Mouse (Mus musculus): ENCODE data around the gene Map4k4. TPM values are rescaled to one million over a fixed set of nuclear protein-coding genes. Genes with fewer than 3 reads are reported as not detected.

Map4k4 gene
- polyA plus RNA-seq, 1 experiment from 2014 or later, result 14.4 TPM

DNA sequence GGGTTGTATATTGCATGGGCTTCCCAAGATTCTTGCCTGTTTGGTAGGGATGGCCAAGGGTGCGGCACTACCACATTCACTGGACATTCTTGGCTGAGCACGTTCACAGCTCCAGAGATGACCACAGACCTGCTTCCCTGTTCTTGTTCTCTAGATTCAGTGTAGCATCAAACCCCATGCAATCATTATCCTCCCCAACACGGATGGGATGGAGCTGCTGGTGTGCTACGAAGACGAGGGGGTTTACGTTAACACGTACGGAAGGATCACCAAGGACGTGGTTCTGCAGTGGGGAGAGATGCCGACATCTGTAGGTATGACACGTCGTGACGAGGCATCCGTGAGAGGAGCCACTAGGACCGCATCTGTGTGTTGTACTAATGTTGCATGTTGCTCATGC, 122.5 kb downstream of the Map4k4 start:
- DNase-seq (ENCODE audit: low spot score) (no peak), ATAC-seq (replicated peaks; ENCODE audit: low FRiP score, low read depth) (no peak)
- H3K9ac ChIP-seq (ENCODE audit: low read depth, low read length), result no peak overlapping the region
- peaks cover 59% of the 10 kb centered on the region for H3K36me3 ChIP-seq (ENCODE audit: insufficient read depth, low read length)
- H3K4me1 ChIP-seq (replicated peaks; ENCODE audit: insufficient read depth, low read length), result no peaks in the 10 kb centered on the region
- no peak overlapping the region for H3K4me3 ChIP-seq (replicated peaks; ENCODE audit: low read depth, low read length)
- no peak for TF ChIP-seq CTCF (IDR thresholded peaks at IDR 0.05; ENCODE audit: low read depth)
- no peaks in the 10 kb centered on the region for H3K27me3 ChIP-seq (ENCODE audit: insufficient read depth, low read length)
- 97% methylated on average over 15 of the region's 15 CpGs for WGBS
- H3K4me2 ChIP-seq (ENCODE audit: low read length), result no peak overlapping the region
- no peaks in the 10 kb centered on the region for H3K9me3 ChIP-seq (replicated peaks; ENCODE audit: low read length)
- H3K27ac ChIP-seq, result no peak overlapping the region

DNA sequence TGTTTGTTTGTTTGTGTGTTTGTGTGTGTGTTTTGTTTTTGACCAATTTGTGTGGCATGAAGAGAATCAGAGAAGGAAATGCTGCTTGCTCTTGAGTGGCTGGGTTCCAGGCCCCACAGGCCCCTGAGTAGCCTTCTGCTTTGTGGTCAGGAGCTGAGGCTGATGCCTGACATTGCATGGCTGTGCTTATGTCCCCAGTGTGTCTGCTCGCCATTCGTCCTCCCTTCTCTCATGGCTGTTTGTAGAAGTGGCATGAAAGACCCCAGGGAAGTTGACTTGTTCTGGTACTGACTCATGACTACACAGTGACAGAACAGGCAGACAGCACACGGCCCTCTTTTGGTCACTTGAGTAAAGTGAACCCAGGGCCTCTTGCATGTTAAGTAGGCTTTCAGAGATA, 123.0 kb downstream of the Map4k4 start:
- no peak overlapping the region for H3K4me2 ChIP-seq (ENCODE audit: low read length)
- H3K27ac ChIP-seq, result no peak overlapping the region
- H3K9me3 ChIP-seq (replicated peaks; ENCODE audit: low read length), result no peaks in the 10 kb centered on the region
- TF ChIP-seq CTCF (IDR thresholded peaks at IDR 0.05; ENCODE audit: low read depth), result no peak
- H3K36me3 ChIP-seq (ENCODE audit: insufficient read depth, low read length), result peaks cover 57% of the 10 kb centered on the region
- H3K4me3 ChIP-seq (replicated peaks; ENCODE audit: low read depth, low read length), result no peak overlapping the region
- ATAC-seq (replicated peaks; ENCODE audit: low FRiP score, low read depth) (no peak), DNase-seq (ENCODE audit: low spot score) (no peak)
- H3K4me1 ChIP-seq (replicated peaks; ENCODE audit: insufficient read depth, low read length), result no peaks in the 10 kb centered on the region
- H3K9ac ChIP-seq (ENCODE audit: low read depth, low read length), result no peak overlapping the region
- 73% methylated on average over 3 of the region's 3 CpGs for WGBS
- H3K27me3 ChIP-seq (ENCODE audit: insufficient read depth, low read length), result no peaks in the 10 kb centered on the region

DNA sequence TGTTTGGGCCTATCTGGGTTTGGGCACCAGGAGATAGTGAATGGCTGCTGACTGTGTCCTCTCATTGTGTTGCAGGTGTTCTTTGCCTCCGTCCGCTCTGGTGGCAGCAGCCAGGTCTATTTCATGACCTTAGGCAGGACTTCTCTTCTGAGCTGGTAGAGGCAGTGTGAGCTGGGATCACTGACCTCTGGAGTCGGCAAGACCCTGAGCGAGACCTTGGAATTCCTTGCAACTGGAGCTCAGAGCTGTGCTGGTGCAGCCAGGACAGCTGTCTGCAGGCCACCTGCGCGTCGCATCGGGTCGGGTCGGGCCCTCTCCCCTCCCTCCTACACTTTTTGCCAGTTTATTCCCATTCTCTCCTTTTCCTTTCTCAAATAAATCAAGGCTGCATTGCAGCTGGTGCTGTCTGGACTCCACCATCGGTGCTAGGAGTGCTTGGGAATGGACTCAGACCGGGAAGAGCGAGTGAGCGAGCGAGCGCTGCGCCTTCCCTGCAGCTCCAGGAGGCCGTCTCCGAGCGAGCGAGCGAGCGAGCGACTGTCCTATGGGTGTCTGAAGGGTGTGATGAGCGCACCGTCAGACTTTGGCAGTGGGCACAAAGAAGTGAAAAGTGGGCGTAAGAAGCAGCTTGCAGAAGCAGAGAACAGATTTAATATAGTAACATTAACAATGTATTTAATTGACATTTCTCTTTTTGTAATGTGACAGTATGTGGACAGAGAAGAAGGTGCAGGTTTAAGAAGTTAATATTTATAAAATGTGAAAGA, 124.0 kb downstream of the Map4k4 start:
- no peaks in the 10 kb centered on the region for H3K9me3 ChIP-seq (replicated peaks; ENCODE audit: low read length)
- TF ChIP-seq CTCF (IDR thresholded peaks at IDR 0.05; ENCODE audit: low read depth), result no peak
- H3K36me3 ChIP-seq (ENCODE audit: insufficient read depth, low read length), result peaks cover 54% of the 10 kb centered on the region
- no peak overlapping the region for H3K4me2 ChIP-seq (ENCODE audit: low read length)
- ATAC-seq (replicated peaks; ENCODE audit: low FRiP score, low read depth), result no peak
- H3K9ac ChIP-seq (ENCODE audit: low read depth, low read length), result no peak overlapping the region
- DNase-seq (ENCODE audit: low spot score), result no peak
- no peak overlapping the region for H3K4me3 ChIP-seq (replicated peaks; ENCODE audit: low read depth, low read length)
- WGBS, result 77% methylated on average over 27 of the region's 27 CpGs
- H3K27me3 ChIP-seq (ENCODE audit: insufficient read depth, low read length), result no peaks in the 10 kb centered on the region
- no peaks in the 10 kb centered on the region for H3K4me1 ChIP-seq (replicated peaks; ENCODE audit: insufficient read depth, low read length)
- no peak overlapping the region for H3K27ac ChIP-seq

DNA sequence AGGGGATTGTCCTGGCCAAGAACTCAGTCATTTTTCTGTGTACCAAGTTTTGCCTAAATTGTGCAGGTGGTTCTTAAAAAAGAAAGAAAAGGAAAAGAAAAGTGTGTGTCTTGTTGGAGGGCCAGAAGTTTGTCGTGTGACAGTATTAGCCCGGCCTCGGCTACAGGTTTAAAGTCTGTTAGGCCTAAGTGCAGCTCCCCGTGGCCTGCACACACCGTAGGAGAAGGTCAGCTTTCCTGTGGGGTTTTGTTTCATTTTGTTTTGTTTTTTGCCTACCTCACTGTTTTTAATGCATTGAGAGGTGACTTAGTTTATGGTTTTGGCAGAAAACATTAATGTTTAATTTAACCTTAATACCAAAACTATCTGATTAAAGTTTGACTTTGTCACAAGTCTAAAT, 124.7 kb downstream of the Map4k4 start:
- Histone ChIP-seq H3K27me3 (ENCODE audit: insufficient read depth, low read length) (no peaks in the 10 kb centered on the region), H3K4me2 (ENCODE audit: low read length) (no peak overlapping the region), H3K9ac (ENCODE audit: low read depth, low read length) (no peak overlapping the region), H3K27ac (no peak overlapping the region), H3K36me3 (ENCODE audit: insufficient read depth, low read length) (peaks cover 47% of the 10 kb centered on the region), H3K4me1 (replicated peaks; ENCODE audit: insufficient read depth, low read length) (no peaks in the 10 kb centered on the region), H3K9me3 (replicated peaks; ENCODE audit: low read length) (no peaks in the 10 kb centered on the region), H3K4me3 (replicated peaks; ENCODE audit: low read depth, low read length) (no peak overlapping the region)
- DNase-seq (ENCODE audit: low spot score) (no peak), ATAC-seq (replicated peaks; ENCODE audit: low FRiP score, low read depth) (no peak)
- WGBS, result 62% methylated on average over 5 of the region's 5 CpGs
- no peak for TF ChIP-seq CTCF (IDR thresholded peaks at IDR 0.05; ENCODE audit: low read depth)

DNA sequence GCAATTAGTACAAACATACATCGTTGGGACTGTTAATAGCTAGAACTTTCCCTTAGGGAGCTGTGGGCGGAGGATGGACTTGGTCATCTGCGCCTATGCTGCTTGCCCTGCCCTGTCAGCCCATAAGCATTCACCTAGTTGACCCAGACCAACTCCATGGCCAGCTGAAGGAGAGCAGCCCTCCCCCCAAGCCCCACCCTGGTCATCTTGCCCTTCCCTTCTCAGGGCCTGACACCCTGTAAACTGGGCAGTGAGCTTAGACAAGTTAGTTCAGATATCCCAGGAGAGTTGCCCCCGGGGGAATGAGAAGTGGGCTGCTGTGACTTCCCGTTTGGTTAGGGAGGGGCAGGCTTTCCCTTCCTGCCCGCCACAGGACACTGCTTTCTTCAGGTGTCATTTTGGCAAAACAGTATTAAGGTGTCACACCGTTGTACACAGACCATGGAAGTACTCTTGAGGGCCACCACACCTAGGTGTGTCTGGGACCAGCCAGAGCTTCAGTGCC, 126.5 kb downstream of the Map4k4 start:
- Histone ChIP-seq H3K27ac (no peak overlapping the region), H3K9me3 (replicated peaks; ENCODE audit: low read length) (no peaks in the 10 kb centered on the region), H3K36me3 (ENCODE audit: insufficient read depth, low read length) (peaks cover 42% of the 10 kb centered on the region), H3K4me3 (replicated peaks; ENCODE audit: low read depth, low read length) (no peak overlapping the region), H3K4me1 (replicated peaks; ENCODE audit: insufficient read depth, low read length) (no peaks in the 10 kb centered on the region), H3K9ac (ENCODE audit: low read depth, low read length) (no peak overlapping the region), H3K27me3 (ENCODE audit: insufficient read depth, low read length) (no peaks in the 10 kb centered on the region), H3K4me2 (ENCODE audit: low read length) (no peak overlapping the region)
- WGBS, result 76% methylated on average over 7 of the region's 7 CpGs
- DNase-seq (ENCODE audit: low spot score) (no peak), ATAC-seq (replicated peaks; ENCODE audit: low FRiP score, low read depth) (0 out of 2 replicates have a peak, but pooled peaks have one; percentile 20)
- no peak for TF ChIP-seq CTCF (IDR thresholded peaks at IDR 0.05; ENCODE audit: low read depth)

DNA sequence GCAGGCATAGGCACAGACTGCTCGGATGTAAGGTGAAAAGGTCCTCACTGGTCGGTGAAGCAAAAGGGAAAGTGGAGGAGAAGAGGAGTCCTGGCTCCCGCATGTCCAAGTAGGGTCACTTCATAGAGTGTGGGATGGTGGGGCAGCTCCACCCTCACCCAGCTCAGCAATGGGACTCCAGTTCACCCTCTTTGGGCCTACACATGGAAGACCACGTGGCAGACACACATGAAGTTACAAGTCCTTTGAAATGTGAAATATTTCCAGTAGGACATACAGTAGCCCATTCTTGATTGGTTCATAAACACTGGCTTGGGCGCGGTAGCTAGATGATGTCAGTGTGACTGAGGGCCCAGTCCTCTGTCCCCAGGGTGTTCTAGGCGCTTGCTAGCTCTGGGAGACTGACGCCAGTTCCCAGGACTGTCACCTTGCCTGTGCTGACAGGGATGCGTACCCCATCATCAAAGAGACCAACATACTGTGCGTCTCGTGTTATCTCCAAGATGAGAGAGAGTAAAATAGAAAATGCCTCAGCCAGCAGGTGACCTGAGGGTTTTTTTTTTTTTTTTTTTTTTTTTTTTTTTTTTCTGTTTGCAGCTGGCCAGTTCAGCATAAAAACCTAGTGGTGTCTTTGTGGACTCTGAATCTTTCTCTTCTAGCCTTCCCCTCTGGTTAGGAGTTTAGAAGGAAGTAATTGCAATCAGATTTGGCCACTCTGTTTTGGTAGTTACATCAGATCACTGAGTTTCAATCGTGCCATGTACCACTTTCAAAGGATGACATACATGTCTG, 127.7 kb downstream of the Map4k4 start:
- Histone ChIP-seq H3K27me3 (ENCODE audit: insufficient read depth, low read length) (no peaks in the 10 kb centered on the region), H3K9me3 (replicated peaks; ENCODE audit: low read length) (no peaks in the 10 kb centered on the region), H3K9ac (ENCODE audit: low read depth, low read length) (no peak overlapping the region), H3K36me3 (ENCODE audit: insufficient read depth, low read length) (peaks cover 31% of the 10 kb centered on the region), H3K27ac (no peak overlapping the region), H3K4me2 (ENCODE audit: low read length) (no peak overlapping the region), H3K4me1 (replicated peaks; ENCODE audit: insufficient read depth, low read length) (no peaks in the 10 kb centered on the region), H3K4me3 (replicated peaks; ENCODE audit: low read depth, low read length) (no peak overlapping the region)
- ATAC-seq (replicated peaks; ENCODE audit: low FRiP score, low read depth) (no peak), DNase-seq (ENCODE audit: low spot score) (no peak)
- TF ChIP-seq CTCF (IDR thresholded peaks at IDR 0.05; ENCODE audit: low read depth), result no peak
- 88% methylated on average over 12 of the region's 12 CpGs for WGBS
